Mouse (Mus musculus): ENCODE data around the gene Deaf1.

The Deaf1 gene

DNA sequence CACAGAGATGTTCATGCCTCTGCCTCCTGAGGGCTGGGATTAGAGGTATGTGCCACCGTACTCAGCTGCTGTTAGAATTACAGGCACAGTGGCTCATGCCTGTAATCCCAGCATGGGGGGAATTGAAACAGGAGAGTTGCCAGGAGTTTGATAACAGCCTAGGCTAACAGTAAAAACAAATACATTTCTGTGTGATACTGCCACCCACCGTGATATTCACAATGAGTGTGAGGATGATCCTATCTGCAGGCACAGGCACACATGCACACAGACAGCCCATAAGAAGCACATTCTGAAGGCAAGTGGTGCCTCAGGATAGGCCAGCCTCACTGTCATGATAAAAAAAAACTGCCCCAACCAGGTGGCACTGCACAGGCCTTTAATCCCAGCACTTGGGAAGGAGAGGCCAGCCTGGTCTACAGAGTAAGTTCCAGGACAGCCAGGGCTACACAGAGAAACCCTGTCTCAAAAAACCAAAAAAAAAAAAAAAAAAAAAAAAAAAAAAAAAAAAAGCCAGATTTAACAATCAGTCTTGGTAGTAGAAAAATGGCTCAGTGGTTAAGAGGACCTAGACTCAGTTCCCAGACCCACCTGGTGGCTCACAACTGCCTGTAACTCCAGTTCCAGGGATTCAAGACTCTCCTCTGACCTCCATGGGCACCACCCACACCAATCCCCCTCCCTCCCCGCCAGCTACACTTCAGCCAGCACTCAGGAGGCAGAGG is 29.4 kb downstream of the Deaf1 start:
- no peak for DNase-seq (ENCODE audit: low read depth, low spot score)

DNA sequence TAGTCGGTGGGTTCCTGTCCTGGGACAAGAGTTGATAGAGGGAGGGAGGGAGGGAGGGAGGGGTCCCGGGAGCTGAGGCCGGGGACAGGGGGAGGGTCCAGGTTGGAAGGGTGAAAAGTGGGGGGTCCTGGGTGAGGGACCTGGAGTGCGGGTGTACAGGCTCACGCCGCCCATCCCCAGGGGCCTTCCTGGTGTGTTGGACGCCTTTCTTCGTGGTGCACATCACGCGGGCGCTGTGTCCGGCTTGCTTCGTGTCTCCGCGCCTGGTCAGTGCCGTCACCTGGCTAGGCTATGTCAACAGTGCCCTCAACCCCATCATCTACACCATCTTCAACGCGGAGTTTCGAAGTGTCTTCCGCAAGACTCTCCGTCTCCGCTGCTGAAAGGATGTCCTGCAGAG is 33.0 kb downstream of the Deaf1 start:
- no peak for DNase-seq (ENCODE audit: low read depth, low spot score)

DNA sequence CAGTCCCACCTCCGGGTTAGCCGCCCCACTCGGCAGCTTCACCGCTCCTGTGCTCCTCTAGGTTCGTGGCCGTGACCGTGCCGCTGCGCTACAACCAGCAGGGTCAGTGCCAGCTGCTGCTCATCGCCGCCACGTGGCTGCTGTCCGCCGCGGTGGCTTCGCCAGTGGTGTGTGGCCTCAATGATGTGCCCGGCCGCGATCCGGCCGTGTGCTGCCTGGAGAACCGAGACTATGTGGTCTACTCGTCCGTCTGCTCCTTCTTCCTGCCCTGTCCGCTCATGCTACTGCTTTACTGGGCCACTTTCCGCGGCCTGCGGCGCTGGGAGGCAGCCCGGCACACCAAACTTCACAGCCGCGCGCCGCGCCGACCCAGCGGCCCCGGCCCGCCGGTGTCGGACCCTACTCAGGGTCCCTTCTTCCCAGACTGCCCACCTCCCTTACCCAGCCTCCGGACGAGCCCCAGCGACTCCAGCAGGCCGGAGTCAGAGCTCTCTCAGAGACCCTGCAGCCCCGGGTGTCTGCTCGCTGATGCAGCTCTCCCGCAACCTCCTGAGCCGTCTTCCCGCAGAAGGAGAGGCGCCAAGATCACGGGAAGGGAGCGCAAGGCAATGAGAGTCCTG is 33.5 kb downstream of the Deaf1 start:
- DNase-seq (ENCODE audit: low read depth, low spot score): no peak

DNA sequence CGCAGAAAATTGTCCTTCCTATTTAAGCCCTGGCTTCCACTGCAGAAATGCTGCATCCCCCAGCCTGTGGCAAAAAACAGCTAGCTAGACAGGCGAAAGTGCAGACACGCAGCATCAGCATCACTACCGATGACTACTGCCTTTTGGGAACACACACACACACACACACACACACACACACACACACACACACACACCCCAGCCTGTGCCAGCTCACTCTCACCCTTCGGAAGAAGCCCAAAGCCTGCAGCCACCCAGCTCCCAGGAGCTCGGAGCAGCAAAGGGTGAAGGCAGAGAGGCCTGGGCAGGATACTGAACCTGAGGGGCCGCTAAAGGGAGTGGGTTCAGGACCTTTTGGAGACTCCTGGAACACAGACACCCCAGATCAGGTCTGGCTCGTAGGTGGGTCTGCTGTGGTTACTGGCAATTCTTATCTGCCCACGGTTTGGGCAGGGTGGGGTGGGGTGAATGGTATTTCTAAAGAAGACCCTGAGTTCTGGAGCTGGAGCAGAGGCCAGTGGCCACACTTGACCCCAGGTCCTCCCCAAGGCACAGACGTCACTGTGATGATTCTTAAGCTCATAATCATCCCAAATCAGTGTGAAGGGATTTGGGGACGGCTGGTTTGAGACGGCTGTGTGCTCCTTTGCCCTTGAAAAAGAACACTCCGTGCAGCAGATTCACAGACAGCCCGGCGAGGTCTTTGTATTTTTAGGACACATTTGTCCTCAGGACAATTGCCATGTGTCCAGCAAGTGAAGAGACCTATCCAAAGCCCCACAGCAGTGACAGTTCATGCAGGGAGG is 34.7 kb downstream of the Deaf1 start:
- DNase-seq (ENCODE audit: low read depth, low spot score): no peak

DNA sequence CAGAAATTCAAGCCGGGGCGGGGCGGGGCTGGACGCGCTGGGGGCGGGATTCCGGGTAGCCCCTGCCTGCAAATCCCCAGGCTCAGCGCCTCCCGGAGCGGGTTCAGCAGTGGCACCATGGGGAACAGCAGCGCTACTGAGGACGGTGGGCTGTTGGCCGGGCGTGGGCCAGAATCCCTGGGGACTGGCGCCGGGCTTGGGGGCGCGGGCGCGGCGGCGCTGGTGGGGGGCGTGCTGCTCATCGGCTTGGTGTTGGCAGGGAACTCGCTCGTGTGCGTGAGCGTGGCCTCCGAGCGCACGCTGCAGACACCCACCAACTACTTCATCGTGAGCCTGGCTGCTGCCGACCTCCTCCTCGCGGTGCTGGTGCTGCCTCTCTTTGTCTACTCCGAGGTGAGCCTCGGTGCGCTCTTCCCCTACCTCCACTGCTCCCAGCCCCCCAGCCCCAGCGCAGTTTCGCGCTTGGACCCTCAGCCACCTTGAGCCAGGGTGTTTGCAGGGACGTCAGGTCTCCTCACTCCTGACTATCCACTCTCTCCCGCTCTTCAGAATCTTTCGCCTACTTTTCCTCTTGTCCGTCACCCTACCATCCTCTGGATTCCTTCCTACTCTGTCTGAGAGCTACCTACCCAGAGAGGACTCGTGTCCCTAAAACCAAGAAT is 35.4 kb downstream of the Deaf1 start, which contains the start of gene Drd4:
Drd4 (plus strand) TSS at position 86 of the 662 bp plus-strand sequence.
- DNase-seq (ENCODE audit: low read depth, low spot score): no peak

DNA sequence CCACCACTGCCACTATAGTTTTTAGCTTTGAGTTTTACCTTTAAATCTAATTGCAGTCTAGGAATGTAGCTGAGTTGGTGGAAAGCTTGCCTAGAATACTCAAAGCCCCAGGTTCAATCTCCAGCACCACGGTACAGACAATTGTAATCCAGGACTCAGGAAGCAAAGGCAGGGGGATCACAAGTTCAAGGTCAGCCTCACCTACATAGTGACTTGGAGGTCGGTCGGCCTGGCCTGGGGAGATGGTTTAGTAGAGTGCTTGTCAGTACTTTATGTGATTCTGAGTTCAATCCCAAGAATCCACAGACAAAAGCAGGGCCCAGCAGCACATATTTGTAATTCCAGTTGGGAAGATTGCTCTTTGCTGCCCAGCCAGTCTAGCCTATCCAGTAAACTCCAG is 39.4 kb downstream of the Deaf1 start:
- DNase-seq (ENCODE audit: low read depth, low spot score): no peak

DNA sequence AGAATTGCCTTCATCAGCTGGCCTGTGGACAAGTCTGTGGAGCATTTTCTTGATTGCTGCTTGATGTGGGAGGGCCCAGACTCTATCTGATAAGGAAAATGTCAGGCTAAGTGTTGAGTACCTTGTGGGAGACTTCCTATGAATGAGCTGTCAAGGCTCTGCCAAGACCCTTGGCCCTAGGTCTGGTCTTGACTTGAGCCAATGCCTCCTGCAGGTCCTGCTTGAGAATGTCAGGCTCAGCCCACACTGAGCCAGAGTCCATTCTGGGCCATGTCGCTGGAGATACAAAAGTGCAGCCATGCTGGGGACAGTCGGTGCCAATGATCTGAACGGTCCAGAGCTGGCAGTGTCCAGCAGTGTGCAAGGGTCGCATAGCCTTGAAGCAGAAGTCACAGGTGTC is 44.7 kb downstream of the Deaf1 start:
- DNase-seq (ENCODE audit: low read depth, low spot score): no peak

DNA sequence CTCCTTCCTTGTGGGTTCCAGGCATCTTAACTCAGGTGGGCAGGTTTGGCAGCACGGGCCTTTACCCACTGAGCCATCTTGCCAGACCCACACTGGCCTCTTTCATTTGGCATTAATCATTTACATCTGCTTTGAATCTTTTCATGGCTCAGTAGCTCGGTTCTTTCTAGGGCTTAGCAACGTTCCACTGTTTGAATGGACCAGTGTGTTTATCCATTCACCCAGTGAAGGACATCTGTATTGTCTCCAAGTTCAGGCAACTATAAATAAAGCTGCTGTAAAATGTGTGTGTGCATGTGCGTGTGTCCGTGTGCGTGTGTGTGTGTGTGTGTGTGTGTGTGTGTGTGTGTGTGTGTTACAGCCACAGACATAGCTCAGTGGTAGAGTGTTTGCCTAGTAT is 46.0 kb downstream of the Deaf1 start:
- no peak for DNase-seq (ENCODE audit: low read depth, low spot score)

DNA sequence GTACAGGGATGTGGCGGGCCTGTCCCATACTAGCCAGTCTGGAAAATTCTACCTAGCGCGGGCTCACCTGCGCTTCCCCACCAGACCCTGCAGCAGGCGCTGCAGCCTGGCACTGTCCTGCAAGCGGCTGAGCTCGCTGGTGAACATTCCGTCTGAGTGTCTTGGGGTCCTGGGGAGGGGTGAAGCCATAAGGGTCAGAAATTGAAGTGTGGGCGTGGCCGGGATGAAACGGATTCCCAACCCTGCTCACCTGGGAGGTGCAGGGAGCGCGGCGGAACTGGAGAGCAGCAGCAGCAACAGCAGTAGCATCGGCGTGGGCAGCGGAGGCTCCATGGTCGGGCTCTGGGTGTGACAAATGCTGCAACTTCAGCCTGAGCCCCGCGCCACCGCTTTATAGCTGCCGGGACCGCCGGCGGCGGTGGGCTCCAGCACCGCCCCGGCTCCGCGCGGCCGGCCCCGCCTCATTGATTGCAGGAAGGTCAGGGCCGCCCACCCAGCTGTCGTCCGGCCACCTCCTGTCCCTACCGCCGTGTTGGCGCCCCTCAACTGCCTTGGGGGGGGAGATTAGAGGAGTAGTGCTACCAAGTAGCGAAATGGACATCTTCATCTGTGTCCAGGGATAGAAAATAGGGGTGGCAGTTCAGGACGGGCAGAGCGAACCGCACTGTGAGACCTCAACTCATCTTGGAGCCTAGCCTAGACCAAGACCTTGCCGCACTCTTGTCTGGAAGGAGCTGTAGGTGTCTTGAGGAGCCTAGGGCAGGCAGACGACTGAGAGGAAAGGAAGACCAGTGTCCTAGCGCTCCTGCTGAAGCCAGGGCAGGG is 48.5 kb downstream of the Deaf1 start, which contains the start of gene Sct:
Sct (minus strand) TSS at position 368 of the 825 bp plus-strand sequence.
- no peak for DNase-seq (ENCODE audit: low read depth, low spot score)

DNA sequence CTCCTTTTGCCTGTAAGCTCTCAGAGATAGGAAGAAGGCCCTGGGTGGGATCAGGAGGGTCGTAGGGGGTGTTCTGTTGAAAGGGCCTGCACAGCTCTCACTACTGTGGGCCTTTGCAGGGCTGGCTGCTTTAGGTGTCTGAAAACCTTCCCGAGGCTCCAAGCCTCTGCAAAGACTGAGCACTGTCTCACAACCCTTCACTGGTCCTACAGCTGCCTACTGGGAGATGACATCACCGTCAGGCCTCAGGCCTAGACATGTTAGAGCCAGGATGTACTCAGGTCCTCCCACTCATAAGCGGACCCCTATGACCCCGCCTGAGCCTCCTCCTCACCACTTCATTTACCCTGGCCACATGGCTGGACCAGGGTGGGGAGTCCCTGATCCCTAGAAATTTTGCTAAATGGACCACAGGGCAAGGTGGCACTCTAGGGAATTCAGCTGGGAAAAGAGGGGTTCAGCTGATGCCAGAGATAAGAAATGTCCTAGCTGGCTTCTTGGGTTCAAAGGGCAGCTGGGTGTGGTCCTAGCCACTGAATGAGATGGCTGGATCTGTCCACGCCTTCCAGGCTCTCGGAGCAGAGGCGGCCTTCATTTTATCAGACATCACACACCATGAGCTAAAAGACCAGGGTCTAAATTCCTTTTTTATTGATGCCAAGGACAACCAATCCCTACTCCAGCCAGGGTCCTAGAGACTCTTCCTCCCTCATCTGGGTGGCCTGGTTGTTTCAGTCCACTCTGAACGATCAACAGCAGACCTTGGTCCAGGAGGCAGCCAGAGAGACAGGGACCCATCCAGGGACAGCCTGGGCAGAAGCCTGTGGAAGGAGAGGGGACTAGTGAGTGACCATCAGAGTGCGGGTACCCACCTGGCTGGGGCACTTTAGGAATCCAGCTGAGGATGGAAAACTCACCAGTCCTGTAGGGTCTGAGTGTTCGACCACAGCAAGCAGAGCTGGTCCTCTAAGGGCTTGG is 49.5 kb downstream of the Deaf1 start:
- DNase-seq (ENCODE audit: low read depth, low spot score): no peak

DNA sequence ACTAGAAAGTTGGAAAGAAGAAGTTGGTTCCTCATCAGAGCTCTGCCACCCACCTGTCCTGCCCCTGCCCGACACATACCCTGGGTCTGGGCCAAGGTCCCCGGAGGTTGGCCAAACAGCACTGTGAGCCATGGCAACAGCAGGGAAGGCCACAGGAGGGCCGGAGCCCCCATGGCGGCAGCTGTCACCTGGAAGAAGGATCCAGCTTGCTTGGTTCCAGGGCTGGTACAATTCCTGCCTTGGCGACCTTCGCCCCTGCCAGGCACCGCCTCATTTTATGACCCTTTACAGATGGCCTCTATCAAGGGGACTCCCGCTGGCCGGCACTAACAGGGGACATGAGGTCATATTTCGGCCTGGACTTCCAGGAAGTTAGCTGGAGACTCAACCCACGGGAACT is 50.9 kb downstream of the Deaf1 start, which contains the start of gene Cdhr5:
Cdhr5 (minus strand) TSS at position 241 of the 400 bp plus-strand sequence.
- DNase-seq (ENCODE audit: low read depth, low spot score): no peak

DNA sequence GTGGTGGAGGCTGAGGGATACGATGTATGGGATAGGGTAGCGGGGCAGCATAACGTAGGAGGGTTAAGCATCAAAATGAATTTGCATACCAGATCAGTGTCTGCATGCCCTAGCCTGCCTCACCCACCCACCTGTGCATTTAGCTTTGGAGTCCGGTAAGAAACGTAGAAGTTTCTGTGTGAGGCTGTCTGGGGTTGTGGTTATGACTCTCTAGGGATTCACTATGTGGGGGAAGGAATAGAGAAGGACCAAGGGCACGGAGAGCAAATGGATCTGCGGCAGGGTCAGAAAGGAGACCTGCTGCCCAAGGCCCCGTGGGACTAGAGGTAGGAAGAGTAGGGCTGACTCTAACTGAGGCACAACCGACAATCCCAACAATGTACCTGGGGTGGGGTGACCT is 52.1 kb downstream of the Deaf1 start:
- no peak for DNase-seq (ENCODE audit: low read depth, low spot score)

DNA sequence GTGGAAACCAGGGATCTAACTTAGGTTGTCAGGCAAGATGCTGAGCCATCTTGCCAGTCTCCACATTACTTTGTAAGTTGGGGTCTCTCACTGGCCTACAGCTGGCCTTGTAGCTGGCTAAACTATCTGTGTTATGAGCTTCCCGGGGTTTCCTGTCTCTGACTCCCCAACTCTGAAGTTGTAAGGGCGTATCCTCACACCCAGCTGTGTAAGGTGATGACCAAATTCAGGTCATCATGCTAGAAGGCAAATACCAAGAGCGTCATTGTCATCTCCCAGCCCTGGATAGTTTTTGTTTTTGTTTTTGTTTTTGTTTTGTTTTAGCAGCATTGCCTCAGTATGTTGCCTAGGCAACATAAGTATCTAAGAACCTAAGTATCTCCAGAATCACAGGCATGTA is 56.9 kb downstream of the Deaf1 start:
- no peak for DNase-seq (ENCODE audit: low read depth, low spot score)

DNA sequence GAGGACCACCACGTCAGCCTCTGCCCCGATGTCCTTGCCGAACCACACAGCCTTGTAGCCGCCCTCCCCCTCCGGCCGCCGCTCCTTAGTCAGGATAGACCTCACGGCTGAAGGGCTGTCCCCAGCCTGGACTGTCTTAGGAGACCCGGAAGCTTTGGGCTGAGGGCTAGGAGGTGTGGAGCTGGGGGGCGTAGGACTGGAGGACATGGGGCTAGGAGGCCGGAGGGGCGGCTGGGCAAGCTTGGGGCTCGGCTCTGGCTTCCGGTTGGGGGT is 58.3 kb downstream of the Deaf1 start:
- no peak for DNase-seq (ENCODE audit: low read depth, low spot score)

DNA sequence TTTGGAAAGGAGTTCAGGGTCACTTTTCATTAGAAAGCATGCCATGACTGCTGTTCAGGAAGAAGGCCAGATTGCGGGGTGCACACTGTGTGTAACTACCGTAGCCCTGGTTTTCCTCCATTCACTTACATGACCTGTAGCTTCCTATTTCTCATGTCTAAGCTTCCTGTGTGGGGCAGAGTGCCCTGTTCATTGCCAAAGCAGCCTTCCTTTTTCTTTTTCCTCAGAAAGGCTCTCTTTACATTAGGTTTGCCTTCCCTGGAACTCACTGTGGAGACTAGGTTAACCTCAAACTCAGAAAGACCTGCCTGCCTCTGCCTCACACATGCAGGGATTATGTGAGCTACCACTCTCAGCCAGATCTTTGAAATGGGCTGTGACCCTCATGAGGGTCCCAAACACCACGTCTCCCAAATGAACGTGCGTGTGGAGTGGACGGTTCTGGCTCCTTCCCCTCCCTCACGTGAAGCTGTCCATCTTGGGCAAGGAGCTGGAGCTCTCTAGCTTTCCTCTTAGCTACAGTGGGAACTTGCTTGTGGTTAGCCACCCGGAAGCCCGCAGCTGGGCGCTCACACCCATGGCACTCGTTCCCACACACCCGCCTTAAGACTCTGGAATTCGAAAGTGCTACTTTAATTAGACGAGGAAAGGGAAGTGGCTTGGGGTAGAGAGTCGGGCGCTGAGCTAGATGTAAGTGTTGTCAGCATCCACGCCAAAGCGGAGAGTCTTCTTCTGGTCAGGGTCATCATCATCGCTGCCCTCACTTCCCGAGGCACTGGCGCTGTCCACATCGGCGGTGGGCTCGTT is 58.8 kb downstream of the Deaf1 start:
- DNase-seq (ENCODE audit: low read depth, low spot score): no peak

DNA sequence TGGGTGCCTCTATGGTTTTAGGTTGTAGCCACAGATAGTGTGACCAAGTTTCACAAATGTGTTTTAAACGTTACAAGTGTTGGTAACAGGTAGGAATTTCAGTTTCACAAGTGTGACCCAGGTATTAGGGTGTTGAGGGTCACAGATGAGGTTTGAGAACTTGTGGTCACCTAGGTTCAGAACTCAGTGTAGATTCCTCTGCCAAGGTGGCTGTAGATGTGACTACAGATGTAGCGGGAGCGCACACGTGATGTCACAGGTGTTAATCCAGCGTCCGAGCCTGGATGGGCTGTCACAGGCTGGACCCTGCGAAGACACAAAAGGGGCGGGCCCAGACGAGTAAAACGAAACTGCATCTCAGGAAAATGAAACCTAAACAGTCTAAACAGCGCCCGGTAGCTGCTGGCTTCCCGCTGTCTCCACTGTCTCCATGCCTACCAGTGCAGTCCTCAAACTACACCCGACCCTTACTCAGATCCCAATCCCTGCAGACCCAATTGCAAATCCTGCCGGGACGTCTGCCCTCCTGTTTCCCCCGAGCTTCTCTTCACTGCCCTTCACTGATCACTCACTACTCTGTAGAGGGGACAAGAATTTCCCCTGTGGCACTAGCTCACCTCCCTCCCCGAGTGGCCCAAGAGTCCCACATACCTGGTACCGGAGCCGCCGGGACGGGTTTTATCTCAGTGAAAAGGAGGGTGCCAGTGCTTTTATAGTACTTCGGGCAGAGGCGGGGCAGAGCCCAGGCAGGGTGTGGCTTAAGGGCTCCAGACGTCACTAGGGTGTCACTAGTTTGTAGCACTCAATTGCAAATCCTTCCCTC is 61.5 kb downstream of the Deaf1 start, which contains the start of gene Irf7:
Irf7 (minus strand) TSS at position 743 of the 823 bp plus-strand sequence.
- DNase-seq (ENCODE audit: low read depth, low spot score): no peak

DNA sequence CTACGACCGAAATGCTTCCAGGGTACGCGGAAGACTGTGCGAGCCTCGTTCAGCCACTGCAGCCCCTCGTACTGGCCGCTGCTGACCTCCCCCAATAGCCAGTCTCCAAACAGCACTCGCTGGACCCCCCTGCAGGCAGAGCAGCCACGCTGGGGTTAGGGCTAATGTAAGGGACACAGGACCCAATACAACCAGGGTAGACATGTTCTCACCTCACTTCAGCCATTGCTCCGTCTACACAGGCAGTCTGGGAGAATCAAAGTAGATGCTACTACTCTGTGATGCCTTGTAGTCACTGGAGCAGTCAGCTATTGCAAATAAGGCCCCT is 62.1 kb downstream of the Deaf1 start:
- DNase-seq (ENCODE audit: low read depth, low spot score): no peak

DNA sequence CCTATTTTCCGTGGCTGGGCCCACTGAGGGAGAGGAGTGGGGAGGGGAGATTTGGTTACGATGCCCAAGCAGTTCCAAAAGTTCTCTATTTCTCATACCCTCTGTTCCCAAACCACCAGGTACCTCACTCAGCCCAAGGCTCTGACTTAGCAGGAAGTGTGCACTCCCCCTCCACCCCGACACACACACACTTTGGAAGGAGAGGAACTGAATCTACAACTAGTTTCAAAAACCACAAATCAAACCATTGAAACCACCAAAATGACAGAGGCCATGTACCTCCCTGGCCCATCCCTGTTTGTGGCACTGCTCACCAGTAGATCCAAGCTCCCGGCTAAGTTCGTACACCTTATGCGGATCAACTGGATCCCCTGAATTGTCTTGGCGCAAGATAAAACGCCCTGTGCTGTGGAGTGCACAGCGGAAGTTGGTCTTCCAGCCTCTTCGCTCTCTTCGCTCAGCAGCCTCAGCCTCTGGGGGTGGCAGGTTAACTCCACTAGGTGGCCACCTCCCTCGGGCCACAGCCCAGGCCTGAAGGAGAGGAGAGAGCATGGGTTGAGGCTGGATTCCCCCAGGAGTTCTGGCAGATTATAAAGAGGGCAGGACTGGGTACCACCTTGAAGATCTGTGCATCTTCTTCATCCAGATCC is 62.6 kb downstream of the Deaf1 start:
- DNase-seq (ENCODE audit: low read depth, low spot score): no peak

Measured in embryo, embryonic 11.5 days (tissue).